Mouse (Mus musculus): Measurements from ENCODE around the gene Olfr1388.

DNA sequence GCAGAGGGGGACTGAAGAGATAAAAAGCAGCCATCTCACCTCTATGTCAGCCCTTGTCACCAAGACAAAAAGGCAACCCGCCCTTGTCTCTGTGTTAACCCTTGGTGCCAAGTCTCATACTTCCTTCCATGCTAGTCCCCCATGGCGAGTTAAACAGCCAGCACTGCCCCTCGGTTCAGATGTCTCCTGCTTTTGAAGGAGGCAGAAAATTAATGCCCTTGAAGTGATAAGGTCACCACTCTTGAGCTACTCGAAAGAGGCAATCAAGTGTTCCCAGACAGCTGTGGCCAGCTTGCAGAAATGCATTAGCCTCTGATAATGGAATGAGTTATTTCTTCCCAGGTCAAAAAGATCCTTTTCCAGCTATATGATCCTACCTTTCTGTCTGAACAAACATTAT, 49.5 kb downstream of the Olfr1388 start:
- TF ChIP-seq POLR2A (IDR thresholded peaks at IDR 0.05; ENCODE audit: extremely low read depth, insufficient read depth, low read length): no peak
- TF ChIP-seq CTCF (IDR thresholded peaks at IDR 0.05; ENCODE audit: extremely low read depth, insufficient read depth, low read length): no peak

All from cortical plate, adult 2 months (tissue).